ENCODE assay signal across 9 mouse cellular contexts in genomic region chr6:121151732-121152131, GRCm38 (mm10). TPM values are rescaled to one million over a fixed set of nuclear protein-coding genes. Genes with fewer than 3 reads are reported as not detected.
DNase-seq lines count a peak whose midpoint lies in the region; ATAC-seq lines count a peak whose summit lies in the region.
"Had no signal": no experiment of that assay in that cellular context is flagged by ENCODE, and none has a peak within 500 bp of the region (broad histone marks: within the 10 kb centered on the region; RNA-seq: fewer than 3 reads in every experiment).

No protein-coding gene starts in this region.

- H3K4me2 ChIP-seq in limb, embryonic 13.5 days (replicated peaks), result no peak overlapping the region
- H3K4me2 ChIP-seq in stomach, embryonic 14.5 days (replicated peaks; ENCODE audit: low read depth, low read length), result no peak overlapping the region

- 0 out of 2 replicates have a peak, but pooled peaks have one; percentile 30 for ATAC-seq in limb, embryonic 13.5 days (ENCODE audit: low FRiP score, low read depth)
- ATAC-seq in stomach, embryonic 14.5 days (ENCODE audit: insufficient number of reproducible peaks, insufficient read depth, low FRiP score, low read depth), result peak; percentile 72

- H3K36me3 ChIP-seq in limb, embryonic 13.5 days, result no peaks in the 10 kb centered on the region
- no peaks in the 10 kb centered on the region for H3K36me3 ChIP-seq in limb, embryonic 10.5 days
- H3K36me3 ChIP-seq in stomach, embryonic 14.5 days (ENCODE audit: control insufficient read depth, insufficient read depth, low read length), result no peaks in the 10 kb centered on the region

- H3K4me3 ChIP-seq in limb, embryonic 13.5 days, result no peak overlapping the region
- no peak overlapping the region for H3K4me3 ChIP-seq in limb, embryonic 10.5 days
- H3K4me3 ChIP-seq in stomach, embryonic 14.5 days (ENCODE audit: low read depth, low read length), result no peak overlapping the region
- H3K4me3 ChIP-seq: megakaryocyte, embryonic 14.5 days had no signal

- no peaks in the 10 kb centered on the region for H3K27me3 ChIP-seq in limb, embryonic 13.5 days
- no peaks in the 10 kb centered on the region for H3K27me3 ChIP-seq in limb, embryonic 10.5 days (ENCODE audit: low read depth, poor library complexity, severe bottlenecking)
- H3K27me3 ChIP-seq in stomach, embryonic 14.5 days (ENCODE audit: control insufficient read depth, insufficient read depth, low read length), result no peaks in the 10 kb centered on the region

- H3K9ac ChIP-seq in limb, embryonic 13.5 days, result no peak overlapping the region
- H3K9ac ChIP-seq in stomach, embryonic 14.5 days (replicated peaks; ENCODE audit: low read depth, low read length), result no peak overlapping the region

- DNase-seq in limb, embryonic 10.5 days (ENCODE audit: low spot score), result no peak
- peak; percentile 41 to 77 for DNase-seq in gastrocnemius, postnatal 4 days (ENCODE audit: low spot score in 2 of 2)
- peak; percentile 58 for DNase-seq in kidney, postnatal 10 days
- DNase-seq in right cerebral cortex, adult 2 months (ENCODE audit: low spot score in 2 of 2), result no peak
- no peak for DNase-seq in frontal cortex, postnatal 25 days (ENCODE audit: low spot score in 2 of 2)
- no peak for DNase-seq in frontal cortex, postnatal 14 days (ENCODE audit: low spot score in 2 of 2)

- H3K9me3 ChIP-seq in limb, embryonic 13.5 days, result no peaks in the 10 kb centered on the region
- no peaks in the 10 kb centered on the region for H3K9me3 ChIP-seq in limb, embryonic 10.5 days (replicated peaks)
- H3K9me3 ChIP-seq in stomach, embryonic 14.5 days (ENCODE audit: control insufficient read depth, low read depth, low read length), result no peaks in the 10 kb centered on the region

- peaks cover 45% of the 10 kb centered on the region for H3K4me1 ChIP-seq in limb, embryonic 13.5 days
- H3K4me1 ChIP-seq in limb, embryonic 10.5 days, result peaks cover 17% of the 10 kb centered on the region
- peaks cover 14% of the 10 kb centered on the region; the same call in 1 of the 2 replicates for H3K4me1 ChIP-seq in stomach, embryonic 14.5 days (ENCODE audit: control insufficient read depth, insufficient read depth, low read length)
- H3K4me1 ChIP-seq: megakaryocyte, embryonic 14.5 days had no signal

- WGBS in limb, embryonic 13.5 days, result 49% methylated on average over 6 of the region's 6 CpGs
- WGBS in limb, embryonic 10.5 days, result 65% methylated on average over 6 of the region's 6 CpGs
- 48% methylated on average over 6 of the region's 6 CpGs for WGBS in stomach, embryonic 14.5 days

- no peak overlapping the region for H3K27ac ChIP-seq in limb, embryonic 13.5 days
- H3K27ac ChIP-seq in limb, embryonic 10.5 days, result no peak overlapping the region; the same call in 1 of the 2 replicates
- H3K27ac ChIP-seq in stomach, embryonic 14.5 days (ENCODE audit: low read length), result no peak overlapping the region

RNA-seq across cellular contexts. Expression of gene Mical3, which starts 20.9 kb away (rescaled TPM):
- polyA plus RNA-seq in limb, embryonic 13.5 days (2015; fragmentation: Nextera tagmentation; extraction: Ambion mirVana), result 11.0 and 13.2 TPM in 2 replicates
- 8.2 and 9.8 TPM in 2 replicates for polyA plus RNA-seq in limb, embryonic 10.5 days (2016; fragmentation: Nextera tagmentation; extraction: Ambion mirVana)
- total RNA-seq in gastrocnemius, postnatal 4 days (2021), result 100 to 1,000 TPM in 1 of 2 experiments, 10 to 100 TPM in 1; 99.9 to 103 TPM
- polyA plus RNA-seq in stomach, embryonic 14.5 days (2014; fragmentation: Nextera tagmentation; extraction: Ambion mirVana), result 22.3 and 24.8 TPM in 2 replicates

RNA-seq across cellular contexts. Expression of gene Pex26, which starts 31.7 kb away (rescaled TPM):
- polyA plus RNA-seq in limb, embryonic 13.5 days (2015; fragmentation: Nextera tagmentation; extraction: Ambion mirVana), result 9.4 and 10.6 TPM in 2 replicates
- polyA plus RNA-seq in limb, embryonic 10.5 days (2016; fragmentation: Nextera tagmentation; extraction: Ambion mirVana), result 8.9 and 10.3 TPM in 2 replicates
- total RNA-seq in gastrocnemius, postnatal 4 days (2021), result 1 to 10 TPM; 5.8 to 6.1 TPM
- polyA plus RNA-seq in stomach, embryonic 14.5 days (2014; fragmentation: Nextera tagmentation; extraction: Ambion mirVana), result 12.5 and 14.1 TPM in 2 replicates

RNA-seq across cellular contexts. Expression of gene Tuba8, which starts 58.8 kb away (rescaled TPM):
- polyA plus RNA-seq in limb, embryonic 13.5 days (2015; fragmentation: Nextera tagmentation; extraction: Ambion mirVana), result 0.37 and 0.64 TPM in 2 replicates
- polyA plus RNA-seq in limb, embryonic 10.5 days (2016; fragmentation: Nextera tagmentation; extraction: Ambion mirVana), result 0.33 and 0.40 TPM in 2 replicates
- 10 to 100 TPM; 26.4 to 36.8 TPM for total RNA-seq in gastrocnemius, postnatal 4 days (2021)
- 0.10 and 0.21 TPM in 2 replicates for polyA plus RNA-seq in stomach, embryonic 14.5 days (2014; fragmentation: Nextera tagmentation; extraction: Ambion mirVana)

Comparison
In these comparisons a context has a peak if more than half of its experiments do, and no peak if none do; other contexts are left out.
1. DNase-seq: peak in gastrocnemius, postnatal 4 days (2 of 2) and kidney, postnatal 10 days (single experiment); none in limb, embryonic 10.5 days (single experiment), right cerebral cortex, adult 2 months (0 of 2), frontal cortex, postnatal 25 days (0 of 2) and frontal cortex, postnatal 14 days (0 of 2).